Mouse (Mus musculus): ENCODE results near the gene Dlg1. TPM values are rescaled to one million over a fixed set of nuclear protein-coding genes. Genes with fewer than 3 reads are reported as not detected.

Gene Dlg1
- polyA plus RNA-seq, 1 experiment, result 87.8 TPM

DNA sequence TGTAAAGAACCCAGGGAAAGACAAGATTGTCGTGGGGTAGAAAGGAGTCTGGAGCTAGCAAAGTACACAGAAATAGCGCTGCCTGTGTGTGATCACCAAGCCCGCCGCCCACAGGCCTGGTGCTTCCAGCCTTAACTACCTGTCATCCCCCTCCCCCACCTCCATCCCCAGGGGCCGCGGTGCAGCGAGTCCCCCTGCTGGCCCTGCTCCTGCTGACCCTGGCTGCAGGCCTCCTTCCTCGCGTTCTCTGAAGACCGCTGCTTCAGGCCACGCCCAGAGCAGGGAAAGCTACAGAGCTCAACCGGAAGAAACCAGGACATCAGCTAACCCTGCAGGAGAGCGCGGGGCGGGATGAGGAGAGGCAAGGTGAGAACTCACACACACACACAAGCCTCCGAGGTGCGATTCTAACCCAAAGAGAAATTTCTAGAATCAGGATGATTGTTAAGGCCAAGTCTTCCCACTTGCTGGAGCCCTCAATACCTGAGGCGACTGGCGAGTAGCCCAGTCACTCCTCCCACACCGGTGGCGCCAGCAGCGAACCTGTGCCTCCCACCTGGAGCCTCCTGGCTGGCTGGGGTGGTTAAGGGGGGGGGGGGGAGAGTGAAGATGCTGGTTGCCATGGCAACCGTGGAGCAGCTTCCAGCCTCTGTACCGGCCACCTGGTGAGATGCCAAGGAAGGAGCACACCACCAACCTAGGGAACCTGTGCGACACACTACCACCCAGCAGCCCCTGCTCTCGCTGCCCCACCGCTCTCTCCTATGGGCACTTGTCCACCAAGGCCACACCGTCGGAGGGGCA, 233.9 kb downstream of the Dlg1 start:
- peak; percentile 75 to 80 for DNase-seq (ENCODE audit: extremely low spot score in 1 of 2, low spot score in 1 of 2)

DNA sequence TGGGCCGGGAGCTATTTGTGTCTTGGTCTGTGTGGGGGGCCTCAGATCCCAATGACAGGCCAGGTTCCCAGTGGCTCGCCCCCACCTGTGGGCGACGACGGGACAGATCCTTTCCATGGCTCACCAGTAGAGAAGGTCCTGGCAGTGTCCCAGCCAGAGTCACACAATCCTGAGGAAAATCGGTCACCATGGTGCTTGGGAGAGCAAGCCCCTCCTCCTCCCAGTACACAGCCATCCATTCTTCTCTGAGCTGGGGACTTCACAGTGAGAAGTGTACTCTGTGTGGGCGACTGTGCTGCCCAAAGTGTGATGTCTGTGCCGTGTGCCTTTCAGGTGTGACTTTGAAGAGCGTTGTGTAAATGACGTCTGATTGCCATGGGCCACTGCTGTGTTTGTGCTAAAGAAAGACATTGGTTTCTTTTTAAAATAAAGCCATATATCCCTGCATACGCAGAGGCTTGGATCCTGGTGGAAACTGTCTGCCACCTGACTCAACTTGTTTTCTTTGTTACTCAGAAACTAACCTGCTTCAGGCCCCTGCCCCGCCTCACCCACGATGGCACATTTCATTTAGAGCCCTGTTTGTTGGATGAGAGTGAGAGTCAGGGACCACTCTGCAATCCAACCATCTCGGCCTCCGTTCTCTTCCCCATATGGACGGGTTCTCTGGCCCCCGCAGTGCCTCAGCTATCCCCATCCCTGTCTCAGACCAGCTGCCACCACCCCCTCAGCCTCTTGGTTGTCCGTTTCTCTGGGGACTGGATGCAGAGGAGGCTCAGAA, 235.5 kb downstream of the Dlg1 start:
- DNase-seq (ENCODE audit: extremely low spot score in 1 of 2, low spot score in 1 of 2), result peak; percentile 92

DNA sequence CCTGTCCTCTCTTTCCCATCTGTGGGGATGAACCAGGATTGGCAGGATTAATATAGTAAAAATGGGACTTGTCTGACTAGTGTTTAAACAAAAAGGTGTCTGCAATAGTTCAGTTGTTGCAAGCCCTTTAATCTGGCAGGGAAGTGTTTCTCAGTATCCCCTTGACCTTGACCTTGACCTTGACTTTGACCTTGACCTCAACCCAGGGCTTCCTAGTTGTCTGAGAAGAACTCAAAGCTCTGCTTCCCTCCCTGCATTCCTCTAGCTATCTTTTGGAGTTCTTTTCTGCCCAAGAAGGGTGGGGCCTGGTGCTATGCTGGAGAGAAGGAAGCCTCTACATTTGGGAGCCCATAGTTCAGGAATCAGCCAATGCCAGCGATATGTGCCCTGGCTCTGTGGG, 238.6 kb downstream of the Dlg1 start:
- no peak for DNase-seq (ENCODE audit: extremely low spot score in 1 of 2, low spot score in 1 of 2)

DNA sequence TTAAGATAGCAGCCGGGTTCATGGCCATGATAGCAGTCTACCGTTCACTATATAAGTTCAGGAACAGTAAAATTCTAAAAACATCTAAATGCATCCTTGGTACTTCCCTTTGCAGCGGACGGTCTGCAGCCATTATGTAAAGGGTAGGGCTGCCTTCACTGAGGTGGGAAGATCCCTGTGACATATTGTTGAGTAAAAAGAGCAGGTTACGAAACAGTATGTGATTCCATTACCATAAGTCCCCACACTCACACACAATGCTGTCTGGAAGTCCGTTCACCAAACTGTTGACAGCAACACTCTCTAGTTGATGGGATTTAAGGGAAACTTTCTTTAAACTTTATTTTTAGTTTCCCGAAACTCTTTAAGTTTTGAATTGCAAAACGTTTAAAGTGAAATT, 240.0 kb downstream of the Dlg1 start:
- DNase-seq (ENCODE audit: extremely low spot score in 1 of 2, low spot score in 1 of 2), result peak; percentile 55 to 63

DNA sequence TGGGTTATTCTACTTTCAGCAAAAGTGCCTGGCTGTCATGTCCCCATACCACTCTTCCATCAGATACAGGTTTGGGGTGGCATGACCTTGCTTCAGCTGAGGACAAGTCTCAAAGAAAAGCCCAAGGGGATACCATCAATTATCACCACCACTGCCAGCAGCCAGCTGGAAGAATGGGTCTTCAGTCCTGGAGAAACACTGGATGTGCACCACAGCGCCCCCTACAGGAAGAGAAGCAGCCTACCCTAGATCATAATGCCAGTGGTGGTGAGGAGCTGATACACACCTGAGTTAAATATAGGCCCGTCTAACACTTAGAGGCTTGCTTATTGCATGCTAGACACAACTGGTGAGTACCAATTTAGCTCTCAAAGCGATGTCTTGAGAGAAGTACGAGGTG, 242.1 kb downstream of the Dlg1 start:
- DNase-seq (ENCODE audit: extremely low spot score in 1 of 2, low spot score in 1 of 2), result no peak

DNA sequence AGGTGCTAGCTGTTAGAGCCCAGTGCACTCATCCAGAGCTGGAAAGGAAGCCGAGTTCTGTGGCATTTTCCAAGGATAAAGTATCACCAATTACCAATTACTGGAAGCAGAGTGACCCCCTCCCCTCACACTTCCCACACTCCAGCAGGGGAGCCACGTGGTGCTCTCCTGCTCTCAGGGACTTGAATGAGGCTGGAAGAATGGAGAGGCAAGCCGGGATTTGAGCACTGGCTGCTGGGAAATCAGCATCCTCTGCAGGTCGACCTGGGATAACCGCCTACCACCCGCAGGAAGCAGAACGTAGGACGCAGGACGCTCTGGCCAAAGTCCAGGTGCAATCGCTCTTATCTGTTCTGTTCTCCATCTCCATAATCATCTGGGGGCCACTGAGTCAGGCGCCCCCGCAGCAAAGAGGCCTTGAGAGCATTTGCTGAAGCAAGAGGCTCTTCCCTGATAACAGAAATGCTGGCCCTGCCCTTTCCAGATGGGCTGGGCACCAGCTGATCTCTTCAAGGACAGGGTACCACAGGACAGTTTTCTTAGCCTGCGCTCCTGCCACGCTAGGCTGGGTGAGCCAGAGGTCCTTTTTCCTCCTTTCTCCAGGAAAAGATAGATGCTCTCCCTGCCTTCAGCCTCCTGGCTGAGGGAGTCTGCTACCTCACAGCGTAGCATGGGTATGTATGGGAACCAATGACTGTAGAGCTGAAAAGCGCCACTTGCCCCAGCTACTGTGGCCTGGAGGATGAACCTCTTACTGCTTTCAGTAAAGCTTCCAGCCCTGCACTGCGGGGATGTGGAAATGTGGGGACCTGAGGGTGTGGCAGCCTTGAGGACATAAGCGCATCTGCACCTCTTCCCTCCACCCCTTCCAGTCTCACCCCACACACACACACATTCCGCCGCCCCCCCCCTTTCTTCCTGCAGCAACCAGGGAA, 242.9 kb downstream of the Dlg1 start:
- peak in 1 of 2 experiments; percentile 48 for DNase-seq (ENCODE audit: extremely low spot score in 1 of 2, low spot score in 1 of 2)

DNA sequence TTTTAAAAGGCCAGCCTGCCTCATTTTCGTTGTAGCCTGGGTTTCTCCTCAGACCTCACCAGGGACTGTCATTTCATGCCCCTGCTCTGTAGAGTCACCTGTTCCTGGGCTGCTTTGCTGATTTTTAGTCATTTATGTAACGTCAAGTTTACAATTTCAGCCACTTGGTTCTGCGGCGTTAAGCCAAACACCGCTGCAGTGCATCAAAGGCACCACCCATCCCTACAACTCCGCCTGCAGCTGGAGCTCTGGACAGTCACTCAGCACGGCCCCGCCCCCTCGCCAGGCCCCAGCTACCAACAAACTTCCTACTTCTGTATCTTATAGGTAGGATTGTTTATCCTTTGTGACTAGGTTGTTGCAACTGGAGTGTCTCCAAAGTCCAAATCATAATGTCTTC, 243.7 kb downstream of the Dlg1 start:
- DNase-seq (ENCODE audit: extremely low spot score in 1 of 2, low spot score in 1 of 2), result peak in 1 of 2 experiments; percentile 41

DNA sequence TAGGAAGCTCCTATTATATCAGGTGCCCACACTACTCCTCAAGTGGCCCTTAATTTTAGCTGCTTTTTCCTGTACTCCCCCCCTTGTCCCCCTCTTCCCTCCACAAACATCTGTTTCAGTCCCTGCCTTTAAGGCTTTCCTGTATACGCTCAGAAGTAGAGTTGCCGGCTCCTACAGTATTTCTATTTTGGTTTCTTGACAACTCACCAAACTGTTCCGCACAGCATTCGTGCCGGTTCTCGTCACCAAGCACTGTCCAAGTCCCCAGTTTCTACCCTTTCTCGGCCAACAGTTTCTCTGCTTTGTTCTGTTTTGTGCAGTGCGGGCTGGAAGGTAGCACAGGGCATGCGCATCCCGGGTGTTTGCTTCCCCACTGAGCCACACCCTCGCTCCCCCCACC, 245.7 kb downstream of the Dlg1 start:
- peak; percentile 74 for DNase-seq (ENCODE audit: extremely low spot score in 1 of 2, low spot score in 1 of 2)

DNA sequence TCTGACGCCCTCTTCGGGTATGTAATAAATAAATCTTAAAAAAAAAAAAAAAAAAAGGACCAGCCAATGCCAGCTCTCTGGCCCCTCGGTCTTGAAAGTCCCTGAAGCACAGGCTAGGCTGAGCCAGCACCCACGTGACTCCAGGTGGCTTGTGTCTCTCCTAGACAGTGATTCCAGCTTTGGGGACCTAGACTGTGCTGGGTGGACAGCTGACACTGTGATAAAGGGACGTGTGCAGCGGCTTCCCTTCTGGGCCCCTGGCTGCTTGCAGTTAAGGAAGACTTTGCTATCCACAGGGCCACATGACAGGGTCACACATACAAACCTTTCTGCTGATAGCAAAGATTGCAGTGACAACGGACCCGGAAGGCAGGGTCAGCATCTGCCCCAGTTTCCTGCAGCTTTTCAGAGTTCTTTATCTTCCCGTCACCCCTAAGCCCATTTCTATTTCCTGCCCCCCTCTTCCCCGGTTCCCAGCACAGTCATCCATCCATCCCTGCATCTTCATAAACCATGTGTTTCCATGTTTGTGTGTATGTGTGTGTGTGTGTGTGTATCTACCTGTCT, 247.1 kb downstream of the Dlg1 start:
- DNase-seq (ENCODE audit: extremely low spot score in 1 of 2, low spot score in 1 of 2), result no peak

DNA sequence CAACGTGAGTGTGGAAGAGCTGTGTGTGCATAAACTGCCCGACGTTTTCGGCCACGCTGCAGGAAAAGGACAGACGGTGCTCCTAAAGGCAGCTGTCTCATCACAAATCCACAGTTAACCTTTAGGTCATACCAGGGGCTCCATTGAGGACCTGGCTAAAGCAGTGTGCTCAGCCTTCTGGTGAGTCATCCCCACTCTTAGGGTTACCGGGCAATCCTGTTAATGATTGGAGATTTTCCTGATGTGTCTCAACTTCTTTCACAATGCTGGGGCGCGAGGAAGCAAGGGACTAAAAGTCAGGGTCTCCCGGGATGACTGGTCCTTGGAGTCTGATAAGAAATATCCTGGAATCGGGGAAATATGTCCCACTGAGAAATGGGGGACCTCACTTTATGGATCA, 254.5 kb downstream of the Dlg1 start:
- DNase-seq (ENCODE audit: extremely low spot score in 1 of 2, low spot score in 1 of 2), result no peak

DNA sequence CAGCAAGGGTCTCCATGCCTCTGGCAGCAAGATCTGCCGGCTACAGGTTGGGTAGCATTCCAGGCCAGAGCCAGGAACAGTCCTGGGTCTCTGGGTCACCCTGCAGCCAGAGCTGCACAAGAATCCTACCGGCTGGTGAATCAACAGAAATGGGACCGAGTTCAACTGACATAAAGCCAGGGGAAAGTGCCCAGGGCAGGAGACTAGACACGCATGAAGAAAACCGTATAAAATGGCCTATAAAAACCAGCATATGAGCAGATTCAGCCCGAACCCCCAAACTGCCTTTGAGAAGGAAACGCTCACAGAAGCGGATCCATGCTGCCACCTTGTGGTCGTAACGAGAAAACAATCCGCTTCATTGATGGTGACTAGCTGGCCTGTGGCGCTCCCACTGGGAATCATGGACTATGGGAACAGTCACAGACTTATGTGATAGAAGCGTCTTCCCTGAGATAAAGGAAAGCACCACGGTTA, 255.0 kb downstream of the Dlg1 start:
- DNase-seq (ENCODE audit: extremely low spot score in 1 of 2, low spot score in 1 of 2), result peak; percentile 74 to 97

DNA sequence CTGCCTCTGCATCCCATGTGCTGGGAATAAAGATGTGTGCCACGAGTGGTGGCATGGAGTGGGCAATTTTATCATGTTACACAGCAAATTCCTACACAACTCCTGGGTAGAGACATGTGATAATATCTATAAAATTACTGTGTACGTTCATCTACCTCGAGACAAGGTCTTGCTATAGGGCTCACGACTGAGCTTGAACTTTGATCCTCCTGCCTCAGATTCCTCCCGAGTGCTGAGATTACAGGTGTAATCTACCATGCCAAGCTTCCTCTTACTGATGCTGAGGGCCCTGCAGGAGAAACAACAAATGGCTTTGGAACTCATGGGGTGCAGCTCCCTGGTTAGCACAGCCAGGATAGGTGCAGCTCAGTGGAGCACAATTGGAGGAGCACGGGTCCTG, 261.1 kb downstream of the Dlg1 start:
- no peak for DNase-seq (ENCODE audit: extremely low spot score in 1 of 2, low spot score in 1 of 2)

Other genes with a start within 250 kb of the Dlg1 start
- 139 and 148 TPM in 2 replicates for gene Bdh1, start 241.2 kb upstream of the Dlg1 start, polyA plus RNA-seq (2012; rRNA removed)
- 0.48 and 0.62 TPM in 2 replicates for gene Meltf, start 215.4 kb downstream of the Dlg1 start, polyA plus RNA-seq (2012; rRNA removed)

All from frontal cortex, adult 2 months (tissue).